ENCODE assay signal across 10 mouse cellular contexts in the genomic region with DNA sequence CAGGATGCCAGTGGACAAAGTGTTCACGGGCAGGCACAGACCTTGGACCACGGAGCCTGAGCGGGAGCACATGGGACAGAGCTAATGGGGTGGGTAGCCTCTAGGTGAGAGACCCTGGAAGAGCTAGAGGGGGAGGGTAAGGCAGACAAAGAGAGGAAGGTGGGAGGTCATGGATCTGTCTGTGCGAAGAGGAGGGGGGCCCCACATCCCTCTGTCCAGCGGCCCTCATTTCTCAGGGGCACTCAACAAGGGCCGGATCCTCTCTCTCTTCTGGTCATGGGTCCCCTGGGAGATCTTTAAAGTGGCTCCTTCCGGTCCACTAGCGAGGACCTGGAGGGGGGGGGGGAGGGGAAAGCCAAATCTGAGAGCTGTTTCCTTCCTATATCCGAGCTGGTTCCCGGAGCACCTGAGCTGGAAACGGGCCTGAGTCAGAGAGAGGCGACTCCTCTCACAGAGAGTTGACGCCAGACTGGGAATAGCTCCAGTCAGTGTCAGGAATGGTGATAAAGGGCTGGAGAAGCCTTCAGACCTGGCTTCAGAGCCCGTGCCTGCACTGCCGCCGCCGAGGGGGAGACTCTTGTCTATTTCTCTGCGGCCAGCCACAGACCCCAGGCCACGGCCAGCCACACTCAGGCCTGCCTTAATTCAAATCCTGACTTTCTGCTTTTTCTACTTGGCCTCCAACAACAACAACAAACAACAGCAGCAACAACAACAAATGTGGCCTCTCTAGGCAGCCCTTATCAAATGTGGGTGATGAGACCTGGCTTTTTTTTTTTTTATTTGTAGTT. TPM values are rescaled to one million over a fixed set of nuclear protein-coding genes. Genes with fewer than 3 reads are reported as not detected.
A peak's percentile ranks its signal among the peaks of the same experiment; 100 is the strongest.
DNase-seq lines count a peak whose midpoint lies in the region; ATAC-seq and TF ChIP-seq lines count a peak whose summit lies in the region.
"Had no signal": no experiment of that assay in that cellular context is flagged by ENCODE, and none has a peak within 500 bp of the region (broad histone marks: within the 10 kb centered on the region; RNA-seq: fewer than 3 reads in every experiment).

No protein-coding gene starts in this region.

- H3K27me3 ChIP-seq in midbrain, embryonic 11.5 days (ENCODE audit: control insufficient read depth, insufficient read depth, low read length), result peaks cover 25% of the 10 kb centered on the region
- H3K27me3 ChIP-seq in midbrain, postnatal 0 days (ENCODE audit: insufficient read depth, low read length), result peaks cover 23% of the 10 kb centered on the region
- peaks cover 19% of the 10 kb centered on the region for H3K27me3 ChIP-seq in heart, embryonic 16.5 days (ENCODE audit: control insufficient read depth, insufficient read depth, low read length)
- H3K27me3 ChIP-seq in stomach, postnatal 0 days (ENCODE audit: control insufficient read depth, insufficient read depth, low read length), result peaks cover 7% of the 10 kb centered on the region; the same call in 1 of the 2 replicates

- ATAC-seq in midbrain, embryonic 11.5 days (ENCODE audit: low FRiP score), result 0 out of 2 replicates have a peak, but pooled peaks have one; percentile 18
- no peak for ATAC-seq in midbrain, postnatal 0 days (ENCODE audit: low FRiP score)
- ATAC-seq in heart, embryonic 16.5 days (replicated peaks; ENCODE audit: extremely low read depth, insufficient read depth, low FRiP score), result peak; percentile 34; the same call in 1 of the 2 replicates
- peak; percentile 36; the same call in 1 of the 2 replicates for ATAC-seq in stomach, postnatal 0 days (ENCODE audit: low FRiP score, low TSS enrichment)

- peaks cover 43% of the 10 kb centered on the region for H3K4me1 ChIP-seq in midbrain, embryonic 11.5 days (ENCODE audit: control insufficient read depth, insufficient read depth, low read length)
- 0 out of 2 replicates have a peak, but pooled peaks cover 4% of the 10 kb centered on the region for H3K4me1 ChIP-seq in midbrain, postnatal 0 days (ENCODE audit: insufficient read depth, low read length)
- H3K4me1 ChIP-seq in heart, embryonic 16.5 days (ENCODE audit: control insufficient read depth, insufficient read depth, low read length), result peaks cover 35% of the 10 kb centered on the region
- no peaks in the 10 kb centered on the region for H3K4me1 ChIP-seq in stomach, postnatal 0 days (replicated peaks; ENCODE audit: control insufficient read depth, insufficient read depth)

- WGBS in midbrain, embryonic 11.5 days, result 3% methylated on average over 19 of the region's 19 CpGs
- 18% methylated on average over 18 of the region's 19 CpGs for WGBS in midbrain, postnatal 0 days
- WGBS in heart, embryonic 16.5 days, result 18% methylated on average over 19 of the region's 19 CpGs
- 34% methylated on average over 17 of the region's 19 CpGs for WGBS in stomach, postnatal 0 days

- H3K36me3 ChIP-seq in midbrain, embryonic 11.5 days (ENCODE audit: control insufficient read depth, insufficient read depth, low read length), result no peaks in the 10 kb centered on the region
- H3K36me3 ChIP-seq in midbrain, postnatal 0 days (ENCODE audit: insufficient read depth, low read length), result no peaks in the 10 kb centered on the region
- H3K36me3 ChIP-seq in heart, embryonic 16.5 days (ENCODE audit: control insufficient read depth, insufficient read depth), result no peaks in the 10 kb centered on the region
- no peaks in the 10 kb centered on the region for H3K36me3 ChIP-seq in stomach, postnatal 0 days (ENCODE audit: control insufficient read depth, insufficient read depth, low read length)

- no peak overlapping the region for H3K4me3 ChIP-seq in midbrain, embryonic 11.5 days (ENCODE audit: low read depth, low read length)
- no peak overlapping the region for H3K4me3 ChIP-seq in midbrain, postnatal 0 days (ENCODE audit: low read depth, low read length)
- no peak overlapping the region for H3K4me3 ChIP-seq in heart, embryonic 16.5 days (ENCODE audit: low read length)
- H3K4me3 ChIP-seq in stomach, postnatal 0 days (ENCODE audit: low read depth, low read length), result no peak overlapping the region

- peak overlapping the region; percentile 44; the same call in 1 of the 2 replicates for H3K9ac ChIP-seq in midbrain, embryonic 11.5 days (ENCODE audit: low read length)
- no peak overlapping the region; the same call in 1 of the 2 replicates for H3K9ac ChIP-seq in midbrain, postnatal 0 days (replicated peaks; ENCODE audit: low read length, poor library complexity, severe bottlenecking)
- peak overlapping the region; percentile 7; the same call in 1 of the 2 replicates for H3K9ac ChIP-seq in heart, embryonic 16.5 days (ENCODE audit: low read length)
- no peak overlapping the region for H3K9ac ChIP-seq in stomach, postnatal 0 days (ENCODE audit: low read length)

- no peak for TF ChIP-seq EP300 in stomach, postnatal 0 days (optimal IDR thresholded peaks at IDR 0.05)

- no peak for TF ChIP-seq CTCF in midbrain, postnatal 0 days (IDR thresholded peaks at IDR 0.05)
- TF ChIP-seq CTCF in stomach, postnatal 0 days (IDR thresholded peaks at IDR 0.05; ENCODE audit: low read depth), result no peak

- H3K4me2 ChIP-seq in midbrain, embryonic 11.5 days, result peak overlapping the region; percentile 17
- no peak overlapping the region for H3K4me2 ChIP-seq in midbrain, postnatal 0 days (ENCODE audit: low read depth, low read length, poor library complexity, severe bottlenecking)
- peak overlapping the region; percentile 22 for H3K4me2 ChIP-seq in heart, embryonic 16.5 days (ENCODE audit: low read depth, low read length)
- no peak overlapping the region for H3K4me2 ChIP-seq in stomach, postnatal 0 days (replicated peaks; ENCODE audit: low read depth)

- no peak overlapping the region for H3K27ac ChIP-seq in midbrain, embryonic 11.5 days (ENCODE audit: low read depth, low read length)
- H3K27ac ChIP-seq in midbrain, postnatal 0 days (ENCODE audit: low read depth, low read length), result no peak overlapping the region
- H3K27ac ChIP-seq in heart, embryonic 16.5 days (ENCODE audit: low read length), result peak overlapping the region; percentile 38
- peak overlapping the region; percentile 31; the same call in 1 of the 2 replicates for H3K27ac ChIP-seq in stomach, postnatal 0 days (replicated peaks)

- H3K9me3 ChIP-seq in midbrain, embryonic 11.5 days (ENCODE audit: control insufficient read depth, low read length), result no peaks in the 10 kb centered on the region
- H3K9me3 ChIP-seq in midbrain, postnatal 0 days (ENCODE audit: low read length), result no peaks in the 10 kb centered on the region
- H3K9me3 ChIP-seq in heart, embryonic 16.5 days (replicated peaks; ENCODE audit: control insufficient read depth, low read length), result no peaks in the 10 kb centered on the region
- no peaks in the 10 kb centered on the region for H3K9me3 ChIP-seq in stomach, postnatal 0 days (ENCODE audit: control insufficient read depth, low read length)

- peak; percentile 92 for DNase-seq in midbrain, embryonic 11.5 days (ENCODE audit: low spot score, missing footprints)
- DNase-seq in midbrain, postnatal 0 days (ENCODE audit: low spot score), result no peak
- peak; percentile 35 to 54 for DNase-seq in kidney, postnatal 4 days
- no peak for DNase-seq in stomach, postnatal 0 days (ENCODE audit: low spot score)
- DNase-seq in frontal cortex, postnatal 10 days (ENCODE audit: low spot score in 2 of 2), result no peak
- no peak for DNase-seq in Muller cell, postnatal 12 days (ENCODE audit: inconsistent ontology term)
- no peak for DNase-seq in cerebellum, postnatal 36 days

RNA-seq across cellular contexts. Expression of a gene that starts 2.7 kb away (rescaled TPM):
- 4.2 and 5.1 TPM in 2 replicates for polyA plus RNA-seq in midbrain, embryonic 11.5 days (2014; fragmentation: Nextera tagmentation; extraction: Ambion mirVana)
- 18.0 and 27.1 TPM in 2 replicates for total RNA-seq in midbrain, postnatal 0 days (2014; rRNA removed)
- polyA plus RNA-seq in midbrain, postnatal 0 days (2015; fragmentation: Nextera tagmentation; extraction: Ambion mirVana), result 15.7 and 17.8 TPM in 2 replicates
- polyA plus RNA-seq in heart, embryonic 16.5 days (2015; fragmentation: Nextera tagmentation; extraction: Ambion mirVana), result 5.8 and 6.3 TPM in 2 replicates
- 3.7 and 4.2 TPM in 2 replicates for polyA plus RNA-seq in stomach, postnatal 0 days (2015; fragmentation: Nextera tagmentation; extraction: Ambion mirVana)

RNA-seq across cellular contexts. Expression of a gene that starts 9.9 kb away (rescaled TPM):
- 0.22 TPM in 1 of 2 replicates, not detected in the other for polyA plus RNA-seq in midbrain, embryonic 11.5 days (2014; fragmentation: Nextera tagmentation; extraction: Ambion mirVana)
- not detected in 2 replicates for total RNA-seq in midbrain, postnatal 0 days (2014; rRNA removed)
- 0.37 and 0.42 TPM in 2 replicates for polyA plus RNA-seq in midbrain, postnatal 0 days (2015; fragmentation: Nextera tagmentation; extraction: Ambion mirVana)
- not detected in 2 replicates for polyA plus RNA-seq in heart, embryonic 16.5 days (2015; fragmentation: Nextera tagmentation; extraction: Ambion mirVana)
- polyA plus RNA-seq in stomach, postnatal 0 days (2015; fragmentation: Nextera tagmentation; extraction: Ambion mirVana), result not detected in 2 replicates
- polyA plus RNA-seq: cortical plate, adult 2 months; large intestine, adult 2 months had no signal

RNA-seq across cellular contexts. Expression of a gene that starts 11.2 kb away (rescaled TPM):
- polyA plus RNA-seq in midbrain, embryonic 11.5 days (2014; fragmentation: Nextera tagmentation; extraction: Ambion mirVana), result 16.8 and 17.0 TPM in 2 replicates
- 10.6 and 15.4 TPM in 2 replicates for total RNA-seq in midbrain, postnatal 0 days (2014; rRNA removed)
- 9.2 and 11.1 TPM in 2 replicates for polyA plus RNA-seq in midbrain, postnatal 0 days (2015; fragmentation: Nextera tagmentation; extraction: Ambion mirVana)
- 8.7 and 9.5 TPM in 2 replicates for polyA plus RNA-seq in heart, embryonic 16.5 days (2015; fragmentation: Nextera tagmentation; extraction: Ambion mirVana)
- polyA plus RNA-seq in stomach, postnatal 0 days (2015; fragmentation: Nextera tagmentation; extraction: Ambion mirVana), result 12.1 and 12.6 TPM in 2 replicates

RNA-seq across cellular contexts. Expression of a gene that starts 13.1 kb away (rescaled TPM):
- polyA plus RNA-seq in midbrain, embryonic 11.5 days (2014; fragmentation: Nextera tagmentation; extraction: Ambion mirVana), result 0.37 TPM in 1 of 2 replicates, not detected in the other
- total RNA-seq in midbrain, postnatal 0 days (2014; rRNA removed), result not detected in 2 replicates
- 0.31 and 0.49 TPM in 2 replicates for polyA plus RNA-seq in midbrain, postnatal 0 days (2015; fragmentation: Nextera tagmentation; extraction: Ambion mirVana)
- 0.22 TPM in 1 of 2 replicates, not detected in the other for polyA plus RNA-seq in heart, embryonic 16.5 days (2015; fragmentation: Nextera tagmentation; extraction: Ambion mirVana)
- polyA plus RNA-seq in stomach, postnatal 0 days (2015; fragmentation: Nextera tagmentation; extraction: Ambion mirVana), result 0.21 and 0.31 TPM in 2 replicates
- polyA plus RNA-seq: cortical plate, adult 2 months; large intestine, adult 2 months had no signal

RNA-seq across cellular contexts. Expression of a gene that starts 18.4 kb away (rescaled TPM):
- 0.05 TPM in 1 of 2 replicates, not detected in the other for polyA plus RNA-seq in midbrain, embryonic 11.5 days (2014; fragmentation: Nextera tagmentation; extraction: Ambion mirVana)
- total RNA-seq in midbrain, postnatal 0 days (2014; rRNA removed), result 0.27 and 0.38 TPM in 2 replicates
- 0.13 and 0.28 TPM in 2 replicates for polyA plus RNA-seq in midbrain, postnatal 0 days (2015; fragmentation: Nextera tagmentation; extraction: Ambion mirVana)
- 1.1 and 2.3 TPM in 2 replicates for polyA plus RNA-seq in heart, embryonic 16.5 days (2015; fragmentation: Nextera tagmentation; extraction: Ambion mirVana)
- 9.4 and 9.5 TPM in 2 replicates for polyA plus RNA-seq in stomach, postnatal 0 days (2015; fragmentation: Nextera tagmentation; extraction: Ambion mirVana)

Comparison
In these comparisons a context has a peak if more than half of its experiments do, and no peak if none do; other contexts are left out.
1. DNase-seq: peak in midbrain, embryonic 11.5 days (single experiment) and kidney, postnatal 4 days (2 of 2); none in midbrain, postnatal 0 days (single experiment), stomach, postnatal 0 days (single experiment), frontal cortex, postnatal 10 days (0 of 2), Muller cell, postnatal 12 days (single experiment) and cerebellum, postnatal 36 days (0 of 2).
2. H3K4me2 ChIP-seq: peak in midbrain, embryonic 11.5 days (single experiment) and heart, embryonic 16.5 days (single experiment); none in midbrain, postnatal 0 days (single experiment) and stomach, postnatal 0 days (single experiment).
3. H3K9ac ChIP-seq: peak in midbrain, embryonic 11.5 days (single experiment) and heart, embryonic 16.5 days (single experiment); none in midbrain, postnatal 0 days (single experiment) and stomach, postnatal 0 days (single experiment).
4. H3K27ac ChIP-seq: peak in heart, embryonic 16.5 days (single experiment) and stomach, postnatal 0 days (single experiment); none in midbrain, embryonic 11.5 days (single experiment) and midbrain, postnatal 0 days (single experiment).